Mouse (Mus musculus) c-Kit-positive CD71-negative TER-119-negative erythroid progenitor cells, embryonic 14.5 days (primary cell): ENCODE data around the gene Gm15023.
"Not testable (repeated sequence)": the region's sequence is repeated elsewhere in the genome, so short reads cannot be mapped to it uniquely, and the experiment has no call there.

ENCODE experiments used
- DNase-seq: peaks from one replicate; pipeline ENCODE4 v3.0.0-alpha.2; 2013; ENCODE audit warnings: low read depth

Gm15023 gene

DNA sequence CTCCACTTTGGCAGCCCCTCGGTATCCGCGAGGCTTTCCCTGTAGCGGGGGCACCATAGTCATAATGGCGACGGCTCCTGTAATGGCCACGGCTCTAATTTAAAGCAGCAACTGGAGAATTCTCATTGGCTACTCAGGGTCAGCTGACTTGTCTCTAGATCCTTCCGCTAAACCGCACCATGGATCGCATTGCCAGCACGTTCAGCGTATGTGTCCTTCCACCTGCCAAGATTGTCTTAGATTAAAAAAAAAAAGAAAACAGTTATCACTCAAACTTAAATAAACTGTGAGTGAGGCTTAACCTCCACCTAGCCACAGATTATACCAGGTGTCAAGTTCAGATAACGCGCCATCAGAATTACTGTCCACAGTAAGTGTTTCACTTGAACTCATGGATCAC is at the start of gene Gm15023:
Gene Gm15023 (minus strand): TSS at position 101 of the 400 bp plus-strand sequence.
- not testable (repeated sequence) for DNase-seq

DNA sequence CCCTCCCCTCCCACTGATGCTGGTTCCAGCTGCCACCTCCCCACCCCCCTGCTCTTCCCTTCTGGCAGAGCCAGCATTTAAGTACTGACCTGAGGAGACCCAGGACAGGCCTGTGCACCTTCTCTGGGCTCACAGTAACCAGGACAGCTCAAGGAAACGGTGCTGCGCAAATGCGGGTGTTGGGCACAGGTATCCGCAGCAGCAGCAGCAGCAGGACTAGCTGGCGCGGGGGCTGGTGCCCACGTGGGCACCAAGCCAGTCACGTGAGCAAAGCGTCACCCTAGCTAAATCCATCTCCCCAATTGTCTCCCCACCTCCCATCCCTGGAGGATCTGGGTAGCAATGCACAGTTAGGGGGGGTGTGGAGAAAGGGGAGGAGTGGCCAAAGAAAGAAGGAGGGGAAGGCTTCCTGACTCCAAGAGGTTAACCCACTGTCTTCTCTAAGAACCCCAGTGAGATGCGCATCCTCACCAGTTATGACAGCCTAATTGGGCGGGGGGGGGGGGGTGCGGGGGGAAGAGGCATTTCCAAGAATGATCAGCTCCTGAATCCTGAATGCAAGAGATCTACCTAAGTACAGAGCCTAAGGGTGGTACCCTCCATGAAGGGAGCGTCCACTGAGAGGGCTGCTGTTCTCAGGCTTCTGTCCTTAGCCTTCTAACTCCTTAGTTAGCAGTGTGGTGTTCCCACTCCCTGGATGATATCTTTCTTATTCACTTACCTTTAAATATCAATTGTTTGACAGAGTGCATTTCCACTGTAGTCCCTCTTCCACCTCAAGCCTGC is 33.2 kb upstream of the Gm15023 start, which contains the start of gene Tceal6:
Gene Tceal6 (minus strand): TSS at position 252 of the 786 bp plus-strand sequence.
- DNase-seq: no peak

DNA sequence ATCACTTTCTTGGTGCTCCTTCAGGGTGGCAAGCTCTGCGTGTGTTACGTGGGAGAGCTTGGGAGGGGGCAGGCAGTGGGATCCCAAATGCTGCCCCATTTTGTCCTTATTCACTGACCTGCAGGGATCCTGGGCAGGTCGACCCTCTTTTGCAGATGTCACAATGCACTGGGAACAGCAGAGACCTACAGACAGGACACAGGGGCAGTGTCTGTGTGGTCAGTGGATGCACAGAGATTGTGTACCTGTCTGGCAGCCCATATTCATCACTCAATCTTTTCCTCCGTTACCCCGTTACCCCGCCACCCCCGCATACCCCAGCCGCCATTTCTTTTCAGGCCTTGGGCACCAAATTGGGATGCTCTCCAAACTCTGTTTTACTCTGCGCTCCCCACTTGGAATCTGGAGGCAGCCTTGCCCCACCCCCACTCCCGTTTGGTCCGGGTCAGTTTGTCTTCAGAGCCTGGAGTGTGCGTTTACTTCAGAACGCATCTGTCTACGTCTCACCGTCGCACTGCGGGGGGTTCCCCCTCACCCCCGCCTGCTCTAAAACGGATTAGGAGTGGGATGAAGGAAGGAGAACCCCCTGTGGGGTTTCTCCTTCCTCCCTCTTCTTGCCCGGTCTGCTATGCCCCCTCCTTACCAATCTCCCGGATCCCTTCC is 32.5 kb upstream of the Gm15023 start:
- not testable (repeated sequence) for DNase-seq

DNA sequence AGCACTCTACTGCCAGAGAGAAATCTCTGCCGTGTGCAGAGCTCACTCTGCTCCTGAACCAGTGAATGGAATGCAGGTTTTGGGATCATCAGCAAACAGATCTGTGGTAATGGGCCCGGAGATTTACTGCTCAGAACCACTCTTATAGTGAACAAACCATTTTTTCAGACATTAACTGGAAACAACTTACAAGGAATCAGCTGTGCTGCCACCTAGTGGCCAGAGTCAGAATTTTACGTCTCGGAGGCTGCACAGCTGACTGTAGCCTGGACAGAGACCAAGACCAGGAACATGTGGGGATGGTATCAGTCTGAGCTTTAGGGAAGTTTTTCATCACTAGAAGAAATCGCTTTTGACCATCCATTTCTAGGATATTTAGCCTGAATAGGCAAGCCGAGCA is 12.5 kb upstream of the Gm15023 start:
- DNase-seq: not testable (repeated sequence)

DNA sequence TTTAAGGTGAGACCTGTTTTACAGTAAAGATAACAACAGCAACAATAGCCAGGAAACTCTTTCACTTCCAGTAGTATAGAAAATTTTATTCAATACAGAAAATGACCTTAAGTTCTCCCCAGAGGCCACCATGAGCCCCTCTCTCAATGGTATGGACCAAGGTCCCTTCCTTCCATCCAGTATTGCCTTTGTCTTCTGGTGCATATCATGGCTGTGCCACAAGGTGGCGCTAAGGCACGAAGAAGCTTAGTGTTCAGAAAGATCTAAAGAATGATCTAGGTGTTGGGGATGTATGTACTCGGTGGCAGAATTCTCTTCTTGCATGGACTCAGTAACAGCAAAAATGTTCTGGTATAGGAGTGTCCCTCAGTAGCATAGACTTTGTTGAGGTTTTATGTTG is 11.2 kb upstream of the Gm15023 start:
- not testable (repeated sequence) for DNase-seq
